Mouse (Mus musculus) left cerebral cortex, postnatal 4 days (tissue): ENCODE measurements around the gene Angptl3. TPM values are rescaled to one million over a fixed set of nuclear protein-coding genes. Genes with fewer than 3 reads are reported as not detected.

Source experiments
- DNase-seq: peaks from one replicate; pipeline ENCODE4 v3.0.0-alpha.2; 2022
- intact Hi-C: fragments of 180-260 bp; cut with DNase I; formaldehyde crosslinking; loops from one replicate; pipeline ENCODE4 v1.15.1; 2025
- total RNA-seq, 2 experiments: library from RNA; stranded (reverse); gene quantifications; 2 replicates each; pipeline ENCODE4 v1.2.3; 2021

The Angptl3 gene
- not detected for total RNA-seq

GRCm38 (mm10) chr4:99030686-99031085, at the start of gene Angptl3:
Gene Angptl3, plus strand, starts transcription at chr4:99030954.
- no peak for DNase-seq
- intact Hi-C loops = no loop called here

- intact Hi-C loops = no loop called here
- no peak for DNase-seq
Observed at GRCm38 (mm10) chr4:98984701-98985100, 46.1 kb upstream of the Angptl3 start.

GRCm38 (mm10) chr4:98993491-98993890, 37.3 kb upstream of the Angptl3 start:
- no peak for DNase-seq
- intact Hi-C loops = loop anchor here (10.0 kb wide), 2 partner anchors 71 to 191 kb away; no protein-coding TSS in a partner anchor

GRCm38 (mm10) chr4:99005574-99005973, 25.2 kb upstream of the Angptl3 start:
- DNase-seq = no peak
- intact Hi-C loops = no loop called here

- intact Hi-C loops = no loop called here
- DNase-seq = no peak
Observed at GRCm38 (mm10) chr4:99006319-99006718, 24.4 kb upstream of the Angptl3 start.

GRCm38 (mm10) chr4:99011039-99011438, 19.7 kb upstream of the Angptl3 start:
- intact Hi-C loops = no loop called here
- no peak for DNase-seq

- intact Hi-C loops = no loop called here
- DNase-seq = no peak
Observed at GRCm38 (mm10) chr4:99022221-99022620, 8.5 kb upstream of the Angptl3 start.

- DNase-seq = no peak
- intact Hi-C loops = no loop called here
Observed at GRCm38 (mm10) chr4:99028377-99028776, 2.4 kb upstream of the Angptl3 start.

- DNase-seq = no peak
- intact Hi-C loops = no loop called here
Observed at GRCm38 (mm10) chr4:99032921-99033320, 2.2 kb downstream of the Angptl3 start.

- DNase-seq = no peak
- intact Hi-C loops = no loop called here
Observed at GRCm38 (mm10) chr4:99044854-99045253, 14.1 kb downstream of the Angptl3 start.

- intact Hi-C loops = no loop called here
- no peak for DNase-seq
Observed at GRCm38 (mm10) chr4:99046471-99046870, 15.7 kb downstream of the Angptl3 start.

GRCm38 (mm10) chr4:99048581-99048980, 17.8 kb downstream of the Angptl3 start:
- intact Hi-C loops = no loop called here

GRCm38 (mm10) chr4:99064524-99064923, 33.8 kb downstream of the Angptl3 start:
- no peak for DNase-seq
- intact Hi-C loops = loop anchor here (10.0 kb wide), 1 partner anchor 70 kb away; no protein-coding TSS in a partner anchor

More at GRCm38 (mm10) chr4:99048581-99048980, 17.8 kb downstream of the Angptl3 start:
- no peak for DNase-seq

GRCm38 (mm10) chr4:99068806-99069205, 38.1 kb downstream of the Angptl3 start:
- DNase-seq = no peak
- intact Hi-C loops = loop anchor here (10.0 kb wide), 1 partner anchor 74 kb away; no protein-coding TSS in a partner anchor

- no peak for DNase-seq
- intact Hi-C loops = no loop called here
Observed at GRCm38 (mm10) chr4:99078005-99078404, 47.3 kb downstream of the Angptl3 start.

- DNase-seq = no peak
- intact Hi-C loops = no loop called here
Observed at GRCm38 (mm10) chr4:99081169-99081568, 50.4 kb downstream of the Angptl3 start.

- DNase-seq = no peak
- intact Hi-C loops = no loop called here
Observed at GRCm38 (mm10) chr4:99083862-99084261, 53.1 kb downstream of the Angptl3 start.

GRCm38 (mm10) chr4:99087760-99088485, 57.2 kb downstream of the Angptl3 start:
- no peak for DNase-seq
- intact Hi-C loops = no loop called here

GRCm38 (mm10) chr4:99091151-99091701, 60.5 kb downstream of the Angptl3 start:
- intact Hi-C loops = no loop called here
- DNase-seq = no peak

GRCm38 (mm10) chr4:99091777-99092176, 61.0 kb downstream of the Angptl3 start:
- no peak for DNase-seq
- intact Hi-C loops = no loop called here
